Mouse (Mus musculus): Measurements from ENCODE around the gene Nol9. TPM values are rescaled to one million over a fixed set of nuclear protein-coding genes. Genes with fewer than 3 reads are reported as not detected.

Nol9 gene
- polyA plus RNA-seq, 1 experiment from 2014 or later: 20.5 TPM

- Histone ChIP-seq H3K27ac (peak overlapping the region; percentile 93), H3K4me1 (replicated peaks; ENCODE audit: insufficient read depth, low read length) (peaks cover 8% of the 10 kb centered on the region; the same call in 1 of the 2 replicates), H3K4me3 (replicated peaks; ENCODE audit: low read depth, low read length) (peak overlapping the region; percentile 29), H3K36me3 (ENCODE audit: insufficient read depth, low read length) (peaks cover 26% of the 10 kb centered on the region), H3K9me3 (replicated peaks; ENCODE audit: low read length) (no peaks in the 10 kb centered on the region), H3K9ac (ENCODE audit: low read depth, low read length) (0 out of 2 replicates have a peak overlapping the region, but pooled peaks have one; percentile 24), H3K27me3 (ENCODE audit: insufficient read depth, low read length) (no peaks in the 10 kb centered on the region), H3K4me2 (ENCODE audit: low read length) (peak overlapping the region; percentile 70)
- DNase-seq (ENCODE audit: low spot score): peak; percentile 78
- peak; percentile 89 for ATAC-seq (replicated peaks; ENCODE audit: low FRiP score, low read depth)
- TF ChIP-seq CTCF (IDR thresholded peaks at IDR 0.05; ENCODE audit: low read depth): no peak
- 26% methylated on average over 24 of the region's 24 CpGs for WGBS
These were observed 68.4 kb downstream of the Nol9 start for GRCm38 (mm10) chr4:152107493-152107892.

GRCm38 (mm10) chr4:152107971-152108509, 68.9 kb downstream of the Nol9 start:
- no peaks in the 10 kb centered on the region for H3K27me3 ChIP-seq (ENCODE audit: insufficient read depth, low read length)
- WGBS: 28% methylated on average over 30 of the region's 30 CpGs
- peaks cover 27% of the 10 kb centered on the region for H3K36me3 ChIP-seq (ENCODE audit: insufficient read depth, low read length)

GRCm38 (mm10) chr4:152108673-152109072, 69.6 kb downstream of the Nol9 start:
- ATAC-seq (replicated peaks; ENCODE audit: low FRiP score, low read depth) (no peak), DNase-seq (ENCODE audit: low spot score) (no peak)
- H3K4me1 ChIP-seq (replicated peaks; ENCODE audit: insufficient read depth, low read length): peaks cover 5% of the 10 kb centered on the region; the same call in 1 of the 2 replicates
- H3K4me3 ChIP-seq (replicated peaks; ENCODE audit: low read depth, low read length): peak overlapping the region; percentile 29; the same call in 1 of the 2 replicates
- no peak overlapping the region for H3K9ac ChIP-seq (ENCODE audit: low read depth, low read length)
- TF ChIP-seq CTCF (IDR thresholded peaks at IDR 0.05; ENCODE audit: low read depth): no peak
- peak overlapping the region; percentile 70 for H3K4me2 ChIP-seq (ENCODE audit: low read length)
- no peaks in the 10 kb centered on the region for H3K27me3 ChIP-seq (ENCODE audit: insufficient read depth, low read length)
- H3K27ac ChIP-seq: peak overlapping the region; percentile 93; the same call in 1 of the 2 replicates
- H3K36me3 ChIP-seq (ENCODE audit: insufficient read depth, low read length): peaks cover 23% of the 10 kb centered on the region
- no peaks in the 10 kb centered on the region for H3K9me3 ChIP-seq (replicated peaks; ENCODE audit: low read length)
- WGBS: 52% methylated on average over 5 of the region's 5 CpGs

More at GRCm38 (mm10) chr4:152107971-152108509, 68.9 kb downstream of the Nol9 start:
- ATAC-seq (replicated peaks; ENCODE audit: low FRiP score, low read depth) (peak; percentile 90), DNase-seq (ENCODE audit: low spot score) (peak; percentile 85)
- Histone ChIP-seq H3K27ac (peak overlapping the region; percentile 93), H3K9ac (ENCODE audit: low read depth, low read length) (0 out of 2 replicates have a peak overlapping the region, but pooled peaks have one; percentile 24), H3K4me3 (replicated peaks; ENCODE audit: low read depth, low read length) (peak overlapping the region; percentile 29), H3K4me2 (ENCODE audit: low read length) (peak overlapping the region; percentile 70), H3K4me1 (replicated peaks; ENCODE audit: insufficient read depth, low read length) (peaks cover 5% of the 10 kb centered on the region; the same call in 1 of the 2 replicates), H3K9me3 (replicated peaks; ENCODE audit: low read length) (no peaks in the 10 kb centered on the region)
- TF ChIP-seq CTCF (IDR thresholded peaks at IDR 0.05; ENCODE audit: low read depth): no peak

GRCm38 (mm10) chr4:152109509-152109908, 70.4 kb downstream of the Nol9 start:
- WGBS: 78% methylated on average over 3 of the region's 3 CpGs
- peaks cover 22% of the 10 kb centered on the region for H3K36me3 ChIP-seq (ENCODE audit: insufficient read depth, low read length)
- peaks cover 5% of the 10 kb centered on the region; the same call in 1 of the 2 replicates for H3K4me1 ChIP-seq (replicated peaks; ENCODE audit: insufficient read depth, low read length)
- H3K27me3 ChIP-seq (ENCODE audit: insufficient read depth, low read length): no peaks in the 10 kb centered on the region
- H3K9me3 ChIP-seq (replicated peaks; ENCODE audit: low read length): no peaks in the 10 kb centered on the region
- no peak overlapping the region for H3K4me2 ChIP-seq (ENCODE audit: low read length)
- no peak for ATAC-seq (replicated peaks; ENCODE audit: low FRiP score, low read depth)
- H3K4me3 ChIP-seq (replicated peaks; ENCODE audit: low read depth, low read length): no peak overlapping the region
- no peak for DNase-seq (ENCODE audit: low spot score)
- TF ChIP-seq CTCF (IDR thresholded peaks at IDR 0.05; ENCODE audit: low read depth): peak; percentile 27; the same call in 1 of the 2 replicates
- H3K27ac ChIP-seq: no peak overlapping the region
- H3K9ac ChIP-seq (ENCODE audit: low read depth, low read length): no peak overlapping the region

- Histone ChIP-seq H3K27ac (no peak overlapping the region), H3K27me3 (ENCODE audit: insufficient read depth, low read length) (no peaks in the 10 kb centered on the region), H3K4me3 (replicated peaks; ENCODE audit: low read depth, low read length) (no peak overlapping the region), H3K9ac (ENCODE audit: low read depth, low read length) (no peak overlapping the region), H3K36me3 (ENCODE audit: insufficient read depth, low read length) (peaks cover 18% of the 10 kb centered on the region; the same call in 1 of the 2 replicates), H3K9me3 (replicated peaks; ENCODE audit: low read length) (no peaks in the 10 kb centered on the region), H3K4me2 (ENCODE audit: low read length) (no peak overlapping the region), H3K4me1 (replicated peaks; ENCODE audit: insufficient read depth, low read length) (peaks cover 9% of the 10 kb centered on the region)
- TF ChIP-seq CTCF (IDR thresholded peaks at IDR 0.05; ENCODE audit: low read depth): no peak
- WGBS: 84% methylated on average over 4 of the region's 4 CpGs
- DNase-seq (ENCODE audit: low spot score) (no peak), ATAC-seq (replicated peaks; ENCODE audit: low FRiP score, low read depth) (no peak)
These were observed 71.6 kb downstream of the Nol9 start for GRCm38 (mm10) chr4:152110689-152111088.

Other genes starting within 250 kb of the Nol9 start
- 115 and 124 TPM in 2 replicates for gene Camta1, start 177.4 kb upstream of the Nol9 start, polyA plus RNA-seq (2015; fragmentation: Nextera tagmentation; extraction: Ambion mirVana)
- 48.4 and 56.1 TPM in 2 replicates for gene Dnajc11, start 105.6 kb upstream of the Nol9 start, polyA plus RNA-seq (2015; fragmentation: Nextera tagmentation; extraction: Ambion mirVana)
- 34.5 and 35.1 TPM in 2 replicates for gene Thap3, start 50.3 kb upstream of the Nol9 start, polyA plus RNA-seq (2015; fragmentation: Nextera tagmentation; extraction: Ambion mirVana)
- gene Phf13, start 43.1 kb upstream of the Nol9 start, polyA plus RNA-seq (2015; fragmentation: Nextera tagmentation; extraction: Ambion mirVana): 23.6 and 23.7 TPM in 2 replicates
- 10.7 and 11.2 TPM in 2 replicates for gene Klhl21, start 30.5 kb upstream of the Nol9 start, polyA plus RNA-seq (2015; fragmentation: Nextera tagmentation; extraction: Ambion mirVana)
- gene Zbtb48, start 11.7 kb upstream of the Nol9 start, polyA plus RNA-seq (2015; fragmentation: Nextera tagmentation; extraction: Ambion mirVana): 14.4 and 16.3 TPM in 2 replicates
- gene Tas1r1, start 753 bp upstream of the Nol9 start, polyA plus RNA-seq (2015; fragmentation: Nextera tagmentation; extraction: Ambion mirVana): 0.39 and 0.45 TPM in 2 replicates
- gene Plekhg5, start 33.2 kb downstream of the Nol9 start, polyA plus RNA-seq (2015; fragmentation: Nextera tagmentation; extraction: Ambion mirVana): 18.3 and 19.3 TPM in 2 replicates
- gene Tnfrsf25, start 76.6 kb downstream of the Nol9 start, polyA plus RNA-seq (2015; fragmentation: Nextera tagmentation; extraction: Ambion mirVana): 0.68 and 0.83 TPM in 2 replicates
- gene Espn, start 113.0 kb downstream of the Nol9 start, polyA plus RNA-seq (2015; fragmentation: Nextera tagmentation; extraction: Ambion mirVana): 32.9 and 35.0 TPM in 2 replicates
- gene Hes2, start 119.5 kb downstream of the Nol9 start, polyA plus RNA-seq (2015; fragmentation: Nextera tagmentation; extraction: Ambion mirVana): 0.41 and 0.78 TPM in 2 replicates
- 56.4 and 63.5 TPM in 2 replicates for gene Acot7, start 138.8 kb downstream of the Nol9 start, polyA plus RNA-seq (2015; fragmentation: Nextera tagmentation; extraction: Ambion mirVana)
- gene Gpr153, start 234.9 kb downstream of the Nol9 start, polyA plus RNA-seq (2015; fragmentation: Nextera tagmentation; extraction: Ambion mirVana): 4.6 and 5.2 TPM in 2 replicates